Mouse (Mus musculus): ENCODE data around the gene Nudt17.

DNA sequence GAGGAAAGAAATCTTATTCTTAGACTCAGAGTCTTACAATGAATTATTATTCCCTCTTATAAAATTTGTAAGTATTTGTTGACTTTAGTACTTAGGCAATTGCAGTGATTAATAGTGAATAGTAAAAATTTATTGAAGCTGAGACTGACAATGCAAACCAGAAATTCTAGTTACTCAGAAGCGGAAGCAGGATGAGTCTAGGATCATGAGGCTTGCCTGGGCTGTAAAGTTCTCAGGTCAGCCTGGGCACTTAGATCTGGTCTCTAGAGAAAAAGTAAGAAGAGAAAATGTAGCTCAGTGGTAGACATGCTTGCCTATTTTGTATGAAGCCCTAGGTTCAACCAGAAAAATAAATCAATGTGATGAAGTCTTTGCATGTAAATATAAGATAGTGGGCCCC is 47.6 kb upstream of the Nudt17 start:
- TF ChIP-seq POLR2A (IDR thresholded peaks at IDR 0.05; ENCODE audit: borderline replicate concordance, extremely low read depth, low read depth, low read length) (no peak), CTCF (IDR thresholded peaks at IDR 0.05; ENCODE audit: insufficient read depth, low read length) (no peak)

All from lung, adult 2 months (tissue).